Mouse (Mus musculus): ENCODE results near the gene Pgc.

Gene Pgc

GRCm38 (mm10) chr17:47726566-47726965 lies at the start of gene Pgc:
Pgc (plus strand) TSS chr17:47726842.
- DNase-seq (ENCODE audit: low spot score): no peak

DNA sequence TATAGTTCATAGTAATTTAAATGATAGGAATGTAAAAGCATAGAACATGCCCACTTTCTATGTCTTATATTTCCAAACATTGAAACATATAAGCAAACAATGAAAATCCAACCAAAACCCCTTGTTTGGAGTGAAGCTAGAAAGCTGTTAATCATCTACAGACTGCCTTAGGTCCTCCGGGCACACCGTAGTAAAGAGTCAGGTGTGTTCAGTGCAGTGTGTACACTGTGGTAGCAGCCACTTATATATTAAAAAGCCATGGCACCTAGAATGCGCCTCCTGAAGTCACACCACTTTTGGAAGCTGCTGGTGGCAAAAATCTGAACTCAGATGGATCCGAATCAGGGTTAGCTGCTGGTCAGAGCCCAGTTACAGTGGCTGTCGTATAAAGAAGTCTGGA lies 48.4 kb upstream of the Pgc start:
- no peak for DNase-seq (ENCODE audit: low spot score)

- DNase-seq (ENCODE audit: low spot score): peak; percentile 55
Measured at GRCm38 (mm10) chr17:47678702-47679101, 47.9 kb upstream of the Pgc start.

- DNase-seq (ENCODE audit: low spot score): no peak
Measured at GRCm38 (mm10) chr17:47682836-47683235, 43.8 kb upstream of the Pgc start.

DNA sequence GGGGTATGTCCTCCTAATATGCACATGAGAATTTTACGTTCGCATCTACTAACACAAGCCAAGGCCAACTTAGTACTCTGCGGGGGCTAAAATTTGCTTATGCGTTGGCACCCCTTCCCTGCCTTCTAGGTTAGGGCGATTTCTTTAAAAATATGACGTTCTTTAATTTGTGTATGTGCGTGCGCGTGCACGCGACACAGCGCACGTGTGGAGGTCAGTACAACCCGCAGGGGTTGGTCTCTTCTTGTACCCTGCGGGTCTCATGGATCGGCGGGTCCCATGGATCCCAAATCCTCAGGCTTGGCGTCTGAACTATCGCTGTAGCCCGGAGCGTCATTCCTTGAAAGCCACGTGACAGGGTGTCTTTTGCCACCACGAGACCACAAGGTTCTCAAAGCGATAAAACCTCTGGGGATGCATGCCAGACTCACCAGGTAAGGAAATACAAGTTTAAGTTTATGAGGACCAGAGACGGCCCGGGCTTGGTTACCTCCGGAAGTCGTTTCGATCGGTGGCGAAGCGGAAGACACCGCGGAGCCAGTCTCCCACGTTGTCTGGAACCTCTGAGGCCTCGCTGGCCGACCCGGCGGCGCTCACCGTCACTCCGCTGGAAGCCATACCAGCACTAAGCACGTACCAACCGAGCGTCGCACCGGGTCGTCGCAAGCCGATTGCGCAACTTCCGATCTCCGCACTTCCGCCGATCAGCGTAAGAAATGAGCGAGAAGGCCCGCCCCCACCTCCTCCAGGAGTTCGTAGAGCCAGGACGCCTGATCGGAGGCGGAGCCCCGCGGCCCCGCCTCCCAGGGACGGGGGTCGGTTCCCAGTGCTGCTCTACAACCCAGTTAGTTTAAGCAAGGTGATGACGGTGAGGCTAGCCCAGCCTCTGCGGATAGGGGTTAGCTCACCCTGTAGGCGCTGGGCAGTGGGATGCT lies 39.0 kb upstream of the Pgc start:
- DNase-seq (ENCODE audit: low spot score): peak; percentile 94

DNA sequence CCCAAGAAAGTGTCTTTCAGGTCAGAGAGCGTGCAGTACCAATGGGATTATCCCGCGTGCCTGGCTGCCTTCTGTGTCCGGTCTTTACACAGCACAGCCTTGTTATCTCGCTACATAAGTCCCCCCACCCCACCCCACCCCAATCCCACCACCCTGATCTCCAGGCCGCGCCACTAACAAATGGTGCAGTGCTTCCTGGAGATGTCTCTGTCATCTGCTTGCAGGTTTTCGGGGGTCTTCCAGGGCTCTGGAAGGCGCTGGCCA lies 38.4 kb upstream of the Pgc start, which contains the start of gene Tomm6:
Tomm6 (minus strand) TSS at position 43 of the 264 bp plus-strand sequence.
- no peak for DNase-seq (ENCODE audit: low spot score)

DNA sequence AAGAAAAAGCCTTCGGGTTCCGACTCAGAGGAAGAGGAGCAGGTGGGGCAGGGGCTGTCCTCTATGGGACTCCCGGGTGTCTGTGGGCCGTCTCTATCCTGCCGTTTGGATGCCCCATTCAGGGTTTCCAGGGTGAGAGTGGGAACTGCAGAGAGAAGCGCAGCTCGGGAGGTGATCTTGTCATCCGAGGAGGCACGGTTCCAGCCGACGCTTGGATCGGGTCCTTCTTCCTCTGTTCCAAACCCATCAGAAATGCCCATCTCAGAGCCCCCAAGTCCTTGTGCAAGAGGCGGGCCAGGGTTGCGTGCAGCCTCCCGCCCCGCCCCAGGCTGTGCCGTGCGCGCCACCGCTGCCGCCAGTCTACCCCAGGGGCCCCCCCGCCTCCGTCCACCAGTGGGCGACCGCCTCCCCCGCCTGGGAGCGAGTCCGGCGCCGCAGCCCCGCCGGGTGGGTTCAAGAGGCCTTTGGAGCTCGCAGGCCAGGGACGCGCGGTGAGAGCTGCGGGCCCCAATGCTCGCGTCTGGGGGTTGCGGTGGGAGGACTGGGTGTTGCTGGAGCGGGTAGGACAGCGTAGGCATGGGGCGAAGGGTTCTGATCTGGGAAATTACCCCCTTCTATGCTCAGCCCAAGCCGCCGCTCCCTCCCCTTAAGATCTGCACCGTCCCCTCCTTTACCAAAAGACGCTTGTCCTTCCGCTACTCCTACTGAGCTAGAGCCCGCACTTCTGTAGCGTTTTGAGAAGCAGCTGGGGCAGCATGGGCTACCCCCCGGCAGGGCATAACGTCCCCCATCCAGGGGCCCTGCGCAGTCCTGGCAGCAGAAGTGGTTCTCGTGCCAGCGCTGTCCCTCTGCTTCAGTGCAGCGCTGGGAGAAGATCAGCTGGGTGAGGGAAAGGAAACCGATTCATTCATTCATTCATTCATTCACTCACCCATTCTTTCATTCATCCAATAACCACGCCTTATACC lies 37.8 kb upstream of the Pgc start, which contains the start of gene Frs3:
Frs3 (plus strand) TSS at position 423 of the 968 bp plus-strand sequence.
- peak; percentile 76 for DNase-seq (ENCODE audit: low spot score)

- DNase-seq (ENCODE audit: low spot score): no peak
Measured at GRCm38 (mm10) chr17:47689894-47690293, 36.7 kb upstream of the Pgc start.

DNA sequence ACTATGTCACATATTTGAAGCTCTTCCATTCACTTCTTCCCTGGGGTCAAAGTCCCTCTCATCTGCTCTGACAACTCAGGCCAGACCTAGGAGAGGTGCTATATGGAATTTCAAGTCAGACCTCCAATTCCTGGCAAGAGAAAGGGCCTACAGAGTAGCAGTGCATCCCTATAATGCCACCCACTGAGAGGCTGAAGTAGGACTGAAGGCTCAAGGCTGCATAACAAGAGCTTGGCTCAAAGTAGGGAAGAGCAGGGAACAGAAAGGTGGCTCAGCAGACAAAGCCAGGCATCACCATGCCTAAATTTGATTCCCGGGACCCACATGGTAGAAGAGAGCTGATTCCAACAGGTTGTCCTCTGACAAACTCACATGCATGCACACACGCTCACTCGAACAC lies 35.0 kb upstream of the Pgc start:
- DNase-seq (ENCODE audit: low spot score): no peak

GRCm38 (mm10) chr17:47693671-47694441 lies 32.8 kb upstream of the Pgc start:
- no peak for DNase-seq (ENCODE audit: low spot score)

- no peak for DNase-seq (ENCODE audit: low spot score)
Measured at GRCm38 (mm10) chr17:47694442-47694502, 32.4 kb upstream of the Pgc start, which contains the start of gene Gm21981. Gm21981 (minus strand) TSS chr17:47694455.

GRCm38 (mm10) chr17:47694503-47695336 lies 31.9 kb upstream of the Pgc start, which contains the start of gene Prickle4:
Prickle4 (minus strand) TSS chr17:47694736.
- peak; percentile 99 for DNase-seq (ENCODE audit: low spot score)

DNA sequence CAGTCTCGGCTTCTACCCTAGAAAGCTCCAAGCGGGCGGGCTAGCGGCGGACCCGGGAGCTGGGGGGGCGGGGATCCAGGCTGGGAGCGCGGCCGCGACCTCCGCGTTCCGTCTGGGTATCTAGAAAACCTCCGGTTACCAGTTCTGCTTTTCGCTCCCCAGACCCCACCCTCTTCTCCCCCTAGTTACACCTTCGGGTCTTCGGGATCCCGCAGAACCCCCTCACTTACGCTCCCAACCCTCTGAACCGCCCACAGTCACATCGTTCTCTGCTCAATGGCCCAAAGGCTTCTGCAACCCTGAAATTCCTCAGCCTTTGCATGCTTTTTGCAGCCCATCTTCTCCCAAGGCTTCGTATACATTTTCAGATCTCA lies 31.3 kb upstream of the Pgc start:
- no peak for DNase-seq (ENCODE audit: low spot score)

- DNase-seq (ENCODE audit: low spot score): peak; percentile 88
Measured at GRCm38 (mm10) chr17:47698156-47698555, 28.5 kb upstream of the Pgc start.

- DNase-seq (ENCODE audit: low spot score): peak; percentile 68
Measured at GRCm38 (mm10) chr17:47699055-47699454, 27.6 kb upstream of the Pgc start.

DNA sequence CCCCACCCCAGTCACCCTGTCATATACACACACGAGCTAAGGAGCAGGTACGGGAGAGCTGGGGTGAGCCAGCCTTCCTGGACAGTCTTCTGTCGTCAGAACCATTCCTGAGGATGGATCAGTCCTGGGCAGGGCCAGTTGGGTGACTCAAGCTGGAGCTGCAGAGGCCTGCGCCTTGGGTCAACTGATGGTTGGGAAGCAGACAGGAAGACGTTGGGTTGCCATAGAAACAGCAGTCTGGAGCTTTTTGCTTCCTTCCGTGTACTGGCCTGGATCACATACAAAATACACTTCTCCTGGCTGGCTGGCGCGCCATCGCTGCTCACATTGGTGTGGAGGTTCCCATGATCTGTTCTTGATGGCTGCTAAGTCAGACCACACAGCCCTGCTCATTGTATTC lies 24.8 kb upstream of the Pgc start:
- no peak for DNase-seq (ENCODE audit: low spot score)

DNA sequence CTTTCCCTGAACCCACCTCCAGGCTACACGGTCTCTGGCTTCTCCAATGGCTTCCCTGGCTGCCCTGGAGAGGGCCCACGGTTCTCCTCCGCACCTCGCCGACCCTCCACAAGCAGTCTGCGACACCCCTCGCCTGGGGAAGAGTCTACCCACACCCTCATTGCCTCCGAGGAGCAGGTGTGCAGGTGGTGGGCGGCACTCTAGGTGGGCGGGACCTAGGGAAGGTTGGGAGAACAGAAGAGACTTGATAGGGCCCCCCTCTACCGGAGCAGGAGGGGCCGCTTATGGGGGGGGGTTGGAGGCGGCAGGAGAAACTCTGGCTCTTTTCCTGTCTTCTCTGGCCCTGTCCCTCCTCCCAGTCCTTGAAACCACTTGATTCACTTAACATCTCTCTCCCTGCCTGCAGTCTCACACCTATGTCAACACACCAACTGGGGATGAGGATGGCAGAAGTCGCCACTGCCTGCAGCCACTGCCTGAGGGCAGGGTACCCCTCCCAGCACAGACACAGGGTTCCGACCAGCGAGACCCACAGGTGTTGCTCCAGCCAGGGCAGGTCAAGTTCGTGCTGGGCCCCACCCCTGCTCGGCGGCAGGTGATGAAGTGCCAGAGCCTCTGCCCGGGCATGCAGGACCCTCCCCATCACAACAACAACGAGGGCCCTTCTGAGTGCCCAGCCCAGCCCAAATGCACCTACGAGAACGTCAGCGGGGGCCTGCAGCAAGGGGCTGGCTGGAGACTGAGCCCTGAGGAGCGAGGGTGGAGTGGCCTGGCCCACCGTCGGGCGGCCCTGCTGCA lies 23.9 kb upstream of the Pgc start:
- DNase-seq (ENCODE audit: low spot score): no peak

- no peak for DNase-seq (ENCODE audit: low spot score)
Measured at GRCm38 (mm10) chr17:47703556-47703955, 23.1 kb upstream of the Pgc start.

- no peak for DNase-seq (ENCODE audit: low spot score)
Measured at GRCm38 (mm10) chr17:47704692-47705091, 21.9 kb upstream of the Pgc start.

GRCm38 (mm10) chr17:47706196-47706595 lies 20.4 kb upstream of the Pgc start:
- DNase-seq (ENCODE audit: low spot score): no peak

DNA sequence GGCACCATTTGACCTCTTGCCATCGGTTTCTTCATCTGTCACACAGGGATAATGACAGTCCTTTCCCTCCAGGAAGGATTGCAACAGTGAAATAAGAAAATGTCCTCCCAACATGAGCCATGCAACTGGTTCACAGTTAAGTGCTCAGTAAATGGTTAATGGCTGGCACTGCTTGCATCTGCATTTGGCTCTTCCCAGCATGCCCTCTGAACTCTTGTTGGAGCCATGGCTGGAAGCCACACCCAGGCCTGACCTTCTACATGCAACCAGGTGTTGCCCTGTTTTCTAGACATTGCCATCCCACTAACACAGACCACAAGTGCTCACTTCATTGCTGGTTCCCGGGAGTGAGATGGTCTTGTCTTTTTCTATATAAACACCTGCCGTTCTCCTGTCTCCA lies 18.7 kb upstream of the Pgc start:
- DNase-seq (ENCODE audit: low spot score): no peak

Data from yolk sac, embryonic 10.5 days (tissue).